Mouse (Mus musculus): ENCODE data around the gene Axin1. TPM values are rescaled to one million over a fixed set of nuclear protein-coding genes. Genes with fewer than 3 reads are reported as not detected.
"Not testable (repeated sequence)": the region's sequence is repeated elsewhere in the genome, so short reads cannot be mapped to it uniquely, and the experiment has no call there.

Gene Axin1
- total RNA-seq (2021): 10 to 100 TPM; 25.9 to 29.7 TPM
- long read RNA-seq, experiment 1, transcript Axin1-203 (10 exons, 2,890 nt): major isoform, 32 of 50 reads
- long read RNA-seq, experiment 1, transcript Axin1-201 (11 exons, 3,777 nt): minor isoform, 11 of 50 reads
- long read RNA-seq, experiment 1, partial matches to known transcripts: 0 of 50 reads
- long read RNA-seq, experiment 1, other reads (novel, unspliced or antisense): 7 of 50 reads
- long read RNA-seq, experiment 2, transcript Axin1-203 (10 exons, 2,890 nt): major isoform, 17 of 33 reads
- long read RNA-seq, experiment 2, transcript Axin1-201 (11 exons, 3,777 nt): minor isoform, 9 of 33 reads
- long read RNA-seq, experiment 2, partial matches to known transcripts: 3 of 33 reads
- long read RNA-seq, experiment 2, other reads (novel, unspliced or antisense): 4 of 33 reads

- peak; percentile 62 for TF ChIP-seq CTCF (IDR thresholded peaks at IDR 0.05)
- peak within 1 kb of the TSS; percentile 80 for H3K4me3 ChIP-seq
- intact Hi-C loops (cut with DNase I): loop anchor here (1.0 to 2.0 kb wide), 2 partner anchors 15 to 104 kb away; partner anchors contain the start of gene Mrpl28
- peak within 1 kb of the TSS; percentile 84 for H3K27ac ChIP-seq
- peak; percentile 88 to 91 for DNase-seq (ENCODE audit: extremely low spot score in 1 of 2, low spot score in 2 of 2)
Observed at GRCm38 (mm10) chr17:26138239-26138836, at the start of gene Axin1. Gene Axin1, plus strand, starts transcription at chr17:26138688.

DNA sequence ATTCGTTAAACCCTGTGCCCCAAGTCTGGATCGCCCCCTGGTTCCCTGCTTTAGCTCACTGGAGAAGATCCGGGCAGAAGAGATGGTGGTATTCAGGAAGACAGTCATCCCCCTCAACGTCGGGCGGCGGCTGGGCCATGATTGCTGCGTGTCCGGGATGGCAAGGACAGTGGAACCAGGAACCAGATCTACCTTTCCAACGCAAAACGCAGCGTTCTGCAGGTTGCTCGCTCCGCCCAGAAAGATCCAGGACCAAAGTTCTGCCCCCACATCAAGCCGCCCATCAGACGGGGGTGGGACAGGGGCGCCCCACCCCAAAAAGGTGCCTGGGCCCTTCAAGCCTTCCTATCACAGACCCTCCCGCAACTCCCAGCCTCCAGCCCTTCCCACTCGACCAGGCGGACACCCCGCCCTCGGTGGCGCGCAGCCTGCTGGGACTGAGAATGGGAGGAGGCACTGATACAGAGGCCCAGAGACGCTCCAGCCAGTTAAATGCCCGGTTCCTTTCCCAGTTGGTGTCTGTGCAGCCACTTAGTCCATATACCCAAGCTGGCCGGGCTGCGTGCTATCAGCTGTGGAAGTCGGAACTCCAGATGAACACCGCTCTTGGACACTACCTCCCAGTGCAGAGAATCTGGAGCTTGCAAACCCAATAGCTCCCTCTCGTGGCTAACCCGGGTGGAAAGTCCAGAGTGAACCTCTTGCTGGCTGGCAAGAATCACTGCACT lies 48.4 kb upstream of the Axin1 start, which contains the start of gene Decr2:
Gene Decr2, minus strand, starts transcription at position 433 of the 728 bp plus-strand sequence.
- peak; percentile 90 for TF ChIP-seq CTCF (IDR thresholded peaks at IDR 0.05)
- Histone ChIP-seq H3K27ac (peak within 1 kb of the TSS; percentile 82), H3K4me3 (peak within 1 kb of the TSS; percentile 58)
- intact Hi-C loops (cut with DNase I): loop anchor here (1.0 to 10.0 kb wide), 3 partner anchors 49 to 195 kb away; no protein-coding TSS in a partner anchor
- peak; percentile 85 for DNase-seq (ENCODE audit: extremely low spot score in 1 of 2, low spot score in 2 of 2)

DNA sequence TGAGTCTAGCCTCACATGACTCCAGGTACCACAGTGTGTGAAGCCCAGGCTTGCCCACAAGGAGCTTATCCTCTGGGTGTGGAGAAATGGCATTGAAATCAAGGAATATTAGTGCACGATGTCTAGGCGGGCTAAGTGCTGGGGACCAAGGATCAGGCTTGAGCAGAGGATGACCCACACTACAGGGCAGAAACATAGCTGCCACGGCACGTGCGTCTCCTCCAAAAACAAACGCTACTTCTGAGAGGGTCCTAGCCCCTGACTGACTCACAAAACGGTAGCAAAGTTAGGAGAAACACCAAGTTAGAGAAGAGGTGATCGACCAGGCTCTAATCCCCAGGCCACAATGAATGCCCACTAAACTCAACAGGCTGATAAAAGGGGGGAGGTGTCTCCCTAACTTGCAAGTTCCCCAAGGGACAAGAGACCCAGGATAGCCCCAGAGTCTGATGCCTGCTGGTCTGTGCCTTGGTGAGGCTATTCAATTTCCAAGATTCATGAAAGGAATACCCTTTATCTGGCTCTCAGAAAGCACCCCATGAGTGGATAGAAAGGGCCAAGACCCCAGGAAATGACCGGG lies 43.9 kb upstream of the Axin1 start:
- intact Hi-C loops (cut with DNase I): loop anchor here (10.0 kb wide), 1 partner anchor 200 kb away; no protein-coding TSS in a partner anchor
- TF ChIP-seq CTCF (IDR thresholded peaks at IDR 0.05): no peak
- Histone ChIP-seq H3K4me3 (peak overlapping the region; percentile 61), H3K27ac (peak overlapping the region; percentile 81)
- no peak for DNase-seq (ENCODE audit: extremely low spot score in 1 of 2, low spot score in 2 of 2)

DNA sequence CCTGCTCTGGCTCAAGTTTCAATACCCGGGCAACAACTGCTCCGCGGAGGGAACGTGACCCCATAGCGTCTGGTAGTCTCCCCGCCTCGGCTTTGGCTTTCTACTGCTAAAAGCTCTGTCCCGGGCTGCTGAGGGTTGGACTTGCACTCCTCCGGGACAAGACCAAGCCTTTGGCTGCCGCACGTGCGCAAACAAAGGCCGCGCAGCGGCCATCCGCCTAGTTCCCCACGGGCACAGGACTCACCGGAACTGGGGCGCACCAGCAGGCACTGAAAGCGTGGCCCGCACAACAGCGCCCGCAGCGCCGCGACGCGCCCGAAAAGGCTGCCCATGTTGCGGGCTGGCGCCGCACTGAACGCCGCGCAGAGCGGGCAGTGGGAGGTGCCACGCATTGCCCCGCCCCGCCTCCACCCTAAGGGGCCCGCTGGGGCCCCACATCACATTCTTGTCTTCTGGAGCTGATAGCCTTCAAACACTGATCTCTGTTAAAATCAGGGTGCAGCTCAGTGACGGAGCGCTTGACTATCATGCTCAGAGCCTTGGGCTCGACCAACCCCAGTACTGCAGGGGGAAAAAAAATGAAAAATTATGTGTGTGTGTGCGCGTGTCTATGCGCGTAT lies 43.3 kb upstream of the Axin1 start, which contains the start of gene Nme4:
Gene Nme4, minus strand, starts transcription at position 482 of the 620 bp plus-strand sequence.
- TF ChIP-seq CTCF (IDR thresholded peaks at IDR 0.05): no peak
- intact Hi-C loops (cut with DNase I): loop anchor here (10.0 kb wide), 1 partner anchor 200 kb away; no protein-coding TSS in a partner anchor
- DNase-seq (ENCODE audit: extremely low spot score in 1 of 2, low spot score in 2 of 2): peak; percentile 71 to 74
- Histone ChIP-seq H3K4me3 (peak within 1 kb of the TSS; percentile 61), H3K27ac (peak within 1 kb of the TSS; percentile 81)

GRCm38 (mm10) chr17:26098461-26098860 lies 40.0 kb upstream of the Axin1 start:
- no peak overlapping the region for H3K27ac ChIP-seq
- no peak for DNase-seq (ENCODE audit: extremely low spot score in 1 of 2, low spot score in 2 of 2)
- intact Hi-C loops (cut with DNase I): loop anchor here (10.0 kb wide), 1 partner anchor 204 kb away; no protein-coding TSS in a partner anchor
- no peak for TF ChIP-seq CTCF (IDR thresholded peaks at IDR 0.05)
- no peak overlapping the region for H3K4me3 ChIP-seq

DNA sequence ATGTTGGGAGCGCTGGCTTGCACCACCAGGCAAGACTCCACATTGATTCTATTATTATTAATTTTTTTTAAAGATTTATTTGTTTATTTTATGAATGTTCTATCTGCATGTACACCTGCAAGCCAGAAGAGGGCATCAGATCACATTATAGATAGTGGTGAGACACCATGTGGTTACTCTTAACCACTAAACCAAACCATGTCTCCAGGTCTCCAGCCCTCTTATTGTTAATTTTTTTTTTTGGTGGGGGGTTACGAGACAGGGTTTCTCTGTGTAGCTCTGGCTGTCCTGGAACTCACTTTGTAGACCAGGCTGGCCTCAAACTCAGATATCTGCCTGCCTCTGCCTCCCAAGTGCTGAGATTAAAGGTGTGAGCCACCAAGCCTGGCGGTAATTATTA lies 39.2 kb upstream of the Axin1 start:
- peak; percentile 63 for TF ChIP-seq CTCF (IDR thresholded peaks at IDR 0.05)
- not testable (repeated sequence) for DNase-seq (ENCODE audit: extremely low spot score in 1 of 2, low spot score in 2 of 2); H3K4me3 ChIP-seq; H3K27ac ChIP-seq
- intact Hi-C loops (cut with DNase I): loop anchor here (10.0 kb wide), 1 partner anchor 205 kb away; no protein-coding TSS in a partner anchor

DNA sequence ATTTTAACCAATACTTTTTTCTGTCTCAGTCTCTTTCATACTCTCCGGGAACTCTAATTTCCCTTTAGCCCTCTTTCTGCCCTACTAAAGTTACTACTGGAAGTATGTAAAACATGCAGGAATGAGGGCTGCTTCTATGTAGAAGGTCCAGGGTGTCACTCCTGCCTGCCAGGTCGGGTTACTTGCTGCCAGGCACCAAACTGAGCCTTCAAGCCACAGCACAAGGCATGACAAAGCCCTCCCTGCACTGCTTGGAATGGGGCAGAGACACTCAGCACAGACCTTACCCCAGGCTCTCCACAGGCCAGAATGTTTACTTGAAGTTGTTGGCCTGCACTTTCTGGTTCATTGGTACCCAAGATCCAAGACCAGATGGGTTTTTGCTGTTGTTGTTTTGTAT lies 38.3 kb upstream of the Axin1 start:
- Histone ChIP-seq H3K4me3 (no peak overlapping the region), H3K27ac (no peak overlapping the region)
- no peak for DNase-seq (ENCODE audit: extremely low spot score in 1 of 2, low spot score in 2 of 2)
- intact Hi-C loops (cut with DNase I): no loop called here
- TF ChIP-seq CTCF (IDR thresholded peaks at IDR 0.05): no peak

DNA sequence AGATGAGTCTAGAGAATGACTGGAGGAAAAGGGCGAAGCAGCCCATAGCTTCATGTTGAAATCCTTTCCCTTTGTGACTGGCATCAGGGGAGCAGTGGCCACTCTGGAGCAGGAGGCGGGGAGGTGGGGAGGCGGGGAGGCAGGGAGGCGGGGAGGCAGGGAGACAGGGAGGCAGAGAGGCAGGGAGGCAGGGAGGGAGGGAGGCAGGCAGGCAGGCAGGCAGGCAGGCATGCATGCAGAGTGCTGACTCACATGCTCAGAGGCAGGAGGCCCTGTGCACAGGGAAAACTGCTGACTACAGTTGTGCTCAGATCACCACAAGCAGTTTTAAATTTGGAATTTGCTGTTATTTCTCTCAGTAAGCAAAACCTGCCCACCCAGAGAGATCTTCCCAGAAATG lies 37.0 kb upstream of the Axin1 start:
- no peak overlapping the region for H3K4me3 ChIP-seq
- H3K27ac ChIP-seq: no peak overlapping the region
- TF ChIP-seq CTCF (IDR thresholded peaks at IDR 0.05): no peak
- DNase-seq (ENCODE audit: extremely low spot score in 1 of 2, low spot score in 2 of 2): no peak
- intact Hi-C loops (cut with DNase I): no loop called here

GRCm38 (mm10) chr17:26105619-26106018 lies 32.9 kb upstream of the Axin1 start:
- DNase-seq (ENCODE audit: extremely low spot score in 1 of 2, low spot score in 2 of 2): no peak
- Histone ChIP-seq H3K4me3 (no peak overlapping the region), H3K27ac (no peak overlapping the region)
- TF ChIP-seq CTCF (IDR thresholded peaks at IDR 0.05): no peak
- intact Hi-C loops (cut with DNase I): no loop called here

- Histone ChIP-seq H3K27ac (no peak overlapping the region), H3K4me3 (no peak overlapping the region)
- intact Hi-C loops (cut with DNase I): no loop called here
- no peak for DNase-seq (ENCODE audit: extremely low spot score in 1 of 2, low spot score in 2 of 2)
- no peak for TF ChIP-seq CTCF (IDR thresholded peaks at IDR 0.05)
Observed at GRCm38 (mm10) chr17:26110156-26110555, 28.3 kb upstream of the Axin1 start.

DNA sequence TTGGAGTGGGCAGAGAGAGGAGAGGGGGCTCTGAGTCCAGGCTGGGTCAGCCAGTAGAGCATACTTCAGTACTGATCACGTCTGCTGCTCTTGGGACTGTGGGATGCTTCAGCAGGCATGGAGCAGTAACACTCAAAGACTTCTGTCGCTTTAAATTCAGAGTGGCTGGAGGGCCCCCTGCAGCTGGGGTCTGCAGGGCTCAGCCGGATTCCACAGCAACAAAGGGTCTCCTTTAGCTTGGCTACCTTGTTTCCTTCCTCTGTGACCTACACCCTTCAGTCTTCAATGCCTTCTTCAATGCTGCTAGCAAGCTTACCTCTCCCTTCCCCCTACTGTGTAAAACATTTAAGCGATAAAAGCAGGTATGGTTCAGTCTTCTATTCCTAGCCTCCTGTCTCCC lies 27.5 kb upstream of the Axin1 start:
- no peak for TF ChIP-seq CTCF (IDR thresholded peaks at IDR 0.05)
- no peak for DNase-seq (ENCODE audit: extremely low spot score in 1 of 2, low spot score in 2 of 2)
- intact Hi-C loops (cut with DNase I): no loop called here
- H3K27ac ChIP-seq: no peak overlapping the region
- H3K4me3 ChIP-seq: no peak overlapping the region

Measured in left cerebral cortex, adult 2 months (tissue).